In genomic region chr8:57511316-57512118, GRCm38 (mm10) we compare ENCODE assay signal across 7 mouse cellular contexts. TPM values are rescaled to one million over a fixed set of nuclear protein-coding genes. Genes with fewer than 3 reads are reported as not detected.
DNase-seq lines count a peak whose midpoint lies in the region; ATAC-seq lines count a peak whose summit lies in the region.

Hmgb2 (plus strand) TSS chr8:57511907.

- ATAC-seq in intestine, embryonic 15.5 days: peak; percentile 99

- peak within 1 kb of the TSS; percentile 79 for H3K4me3 ChIP-seq in intestine, embryonic 15.5 days (replicated peaks)
- peak within 1 kb of the TSS; percentile 95 for H3K4me3 ChIP-seq in midbrain, embryonic 10.5 days

- no peaks in the 10 kb centered on the region for H3K36me3 ChIP-seq in intestine, embryonic 15.5 days
- H3K36me3 ChIP-seq in midbrain, embryonic 10.5 days: peaks cover 39% of the 10 kb centered on the region

- DNase-seq in adrenal gland, adult 2 months: peak; percentile 100
- DNase-seq in embryo, embryonic 11.5 days (ENCODE audit: low read depth, low spot score): peak; percentile 99
- peak; percentile 99 for DNase-seq in gastrocnemius, postnatal 36 days
- peak; percentile 99 to 100 for DNase-seq in left cerebral cortex, postnatal 25 days (ENCODE audit: low spot score in 2 of 2)
- peak; percentile 100 for DNase-seq in midbrain, embryonic 10.5 days (ENCODE audit: low spot score)
- peak; percentile 99 for DNase-seq in right cerebral cortex, postnatal 4 days

- H3K4me2 ChIP-seq in intestine, embryonic 15.5 days (replicated peaks): peak within 1 kb of the TSS; percentile 91

- H3K27me3 ChIP-seq in intestine, embryonic 15.5 days (replicated peaks): no peaks in the 10 kb centered on the region
- H3K27me3 ChIP-seq in midbrain, embryonic 10.5 days (ENCODE audit: low read depth, poor library complexity, severe bottlenecking): no peaks in the 10 kb centered on the region

- intact Hi-C loops in gastrocnemius, postnatal 36 days (cut with DNase I): loop anchor here (5.0 kb wide), 1 partner anchor 84 kb away; no protein-coding TSS in a partner anchor
- intact Hi-C loops in left cerebral cortex, postnatal 25 days (cut with DNase I): loop anchor here (1.0 to 5.0 kb wide), 2 partner anchors 24 to 79 kb away; partner anchors contain the start of gene Sap30

- H3K27ac ChIP-seq in intestine, embryonic 15.5 days: peak within 1 kb of the TSS; percentile 100
- peak within 1 kb of the TSS; percentile 100 for H3K27ac ChIP-seq in midbrain, embryonic 10.5 days (replicated peaks)

- H3K9ac ChIP-seq in intestine, embryonic 15.5 days: peak within 1 kb of the TSS; percentile 99

- WGBS in intestine, embryonic 15.5 days: under 1% methylated on average over 63 of the region's 63 CpGs
- whole genome bisulfite sequencing in midbrain, embryonic 10.5 days: under 1% methylated on average over 63 of the region's 63 CpGs

- H3K4me1 ChIP-seq in intestine, embryonic 15.5 days (replicated peaks): no peaks in the 10 kb centered on the region
- peaks cover 23% of the 10 kb centered on the region for H3K4me1 ChIP-seq in midbrain, embryonic 10.5 days

- no peaks in the 10 kb centered on the region for H3K9me3 ChIP-seq in intestine, embryonic 15.5 days
- no peaks in the 10 kb centered on the region for H3K9me3 ChIP-seq in midbrain, embryonic 10.5 days (replicated peaks)

RNA-seq across cellular contexts. Expression of gene Hmgb2, which starts in this region (rescaled TPM):
- total RNA-seq in adrenal gland, adult 2 months (2021): 10 to 100 TPM in 1 of 2 experiments, 1 to 10 TPM in 1; 5.6 to 14.2 TPM
- polyA plus RNA-seq in adrenal gland, adult 2 months (2012; rRNA removed): 1.8 and 2.1 TPM in 2 replicates
- total RNA-seq in gastrocnemius, postnatal 36 days (2021): 1 to 10 TPM; 5.0 to 7.4 TPM
- 281 and 387 TPM in 2 replicates for polyA plus RNA-seq in intestine, embryonic 15.5 days (2015; fragmentation: Nextera tagmentation; extraction: Ambion mirVana)
- 1 to 10 TPM; 2.4 to 5.5 TPM for total RNA-seq in left cerebral cortex, postnatal 25 days (2021)
- 599 and 633 TPM in 2 replicates for polyA plus RNA-seq in midbrain, embryonic 10.5 days (2016; fragmentation: Nextera tagmentation; extraction: Ambion mirVana)

Comparison
In these comparisons a context has a peak if more than half of its experiments do, and no peak if none do; other contexts are left out.
1. Peak in every context shown above with its lines: DNase-seq, ATAC-seq, H3K4me3 ChIP-seq and H3K27ac ChIP-seq.
2. RNA of gene Hmgb2 (polyA plus RNA-seq): 599 to 633 TPM in midbrain, embryonic 10.5 days and 281 to 387 TPM in intestine, embryonic 15.5 days; 1.8 to 2.1 TPM in adrenal gland, adult 2 months; every median in the first group is over 10 times any median in the second.